Mouse (Mus musculus) neutrophil, adult 59 days (primary cell): ENCODE measurements around the gene Lhfpl2. TPM values are rescaled to one million over a fixed set of nuclear protein-coding genes. Genes with fewer than 3 reads are reported as not detected.

Experiments
- total RNA-seq, 2 experiments: library from RNA; stranded (reverse); gene quantifications; 1 replicate in 1 of 2; 2 replicates in 1 of 2; pipeline ENCODE4 v1.2.4; 2023

Gene Lhfpl2
- 10 to 100 TPM; 32.6 to 37.0 TPM for total RNA-seq

DNA sequence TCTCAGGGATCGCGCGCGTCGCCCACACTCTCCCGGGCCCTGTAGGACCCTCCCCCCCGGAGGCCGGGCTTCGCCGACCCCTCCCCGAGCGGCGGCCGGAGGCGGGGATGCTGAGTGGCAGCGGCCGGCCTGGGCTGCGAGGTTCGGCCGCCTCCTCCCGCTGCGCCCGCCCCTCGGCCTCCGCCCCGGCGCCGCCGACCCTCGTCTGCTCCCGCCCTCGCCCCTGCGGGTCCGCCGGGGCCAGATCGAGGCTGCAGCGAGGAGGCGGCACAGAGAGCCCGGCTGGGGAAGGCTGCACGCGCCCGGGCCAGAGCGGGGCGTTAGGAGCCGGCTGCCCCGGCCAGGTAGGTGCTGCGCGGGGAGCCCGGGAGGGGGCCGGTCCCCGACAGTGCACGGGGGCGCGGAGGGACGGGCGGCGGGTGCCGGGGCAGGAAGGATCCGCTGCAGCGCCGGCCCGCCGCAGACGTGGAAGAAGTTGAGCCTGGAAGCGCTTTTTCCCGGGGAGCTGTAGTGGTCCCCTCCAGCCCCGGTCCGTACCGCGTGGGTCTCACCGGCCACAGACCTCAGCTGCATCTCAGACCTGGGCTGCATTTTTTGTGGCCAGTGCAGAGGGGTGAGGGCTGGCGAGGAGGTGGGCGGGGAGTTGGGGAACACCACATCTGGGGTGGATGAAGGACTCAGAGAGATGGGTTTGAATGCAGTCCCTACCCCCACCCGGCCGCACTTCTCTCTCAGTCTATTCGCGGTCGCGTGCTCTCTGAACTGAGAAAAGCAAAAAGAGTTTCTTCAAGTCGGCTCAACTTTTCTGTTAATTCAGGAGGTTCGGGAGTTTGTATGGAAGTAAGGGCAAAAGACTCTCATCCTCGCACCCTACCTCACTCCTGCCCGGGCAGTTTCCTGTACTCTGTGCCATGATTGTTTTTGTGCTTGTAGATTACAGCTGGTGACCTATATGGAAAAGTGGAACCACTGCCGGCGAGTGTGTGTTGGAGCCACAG is at the start of gene Lhfpl2:
Lhfpl2 (plus strand) TSS at position 234 of the 998 bp plus-strand sequence.

Other genes starting within 250 kb of the Lhfpl2 start
- gene Scamp1, start 228.1 kb downstream of the Lhfpl2 start, total RNA-seq = 10 to 100 TPM; 19.3 to 22.5 TPM